Mouse (Mus musculus) lung, postnatal 36 days (tissue): ENCODE measurements around the gene Ube2s.
A peak's percentile ranks its signal among the peaks of the same experiment; 100 is the strongest.
"Not testable (repeated sequence)": the region's sequence is repeated elsewhere in the genome, so short reads cannot be mapped to it uniquely, and the experiment has no call there.

Source experiments
- DNase-seq: peaks from one replicate; pipeline ENCODE4 v3.0.0; 2022; ENCODE audit warnings: mixed read lengths

The Ube2s gene

GRCm38 (mm10) chr7:4812303-4813104, at the start of gene Ube2s:
TSS of gene Ube2s (minus strand) at chr7:4812590.
- DNase-seq = peak; percentile 99

- not testable (repeated sequence) for DNase-seq
Observed at GRCm38 (mm10) chr7:4860926-4861325, 48.5 kb upstream of the Ube2s start.

- DNase-seq = no peak
Observed at GRCm38 (mm10) chr7:4859418-4859978, 47.1 kb upstream of the Ube2s start.

GRCm38 (mm10) chr7:4857321-4857720, 44.9 kb upstream of the Ube2s start:
- no peak for DNase-seq

GRCm38 (mm10) chr7:4856508-4856907, 44.1 kb upstream of the Ube2s start:
- DNase-seq = no peak

GRCm38 (mm10) chr7:4853613-4854012, 41.2 kb upstream of the Ube2s start:
- DNase-seq = no peak

- no peak for DNase-seq
Observed at GRCm38 (mm10) chr7:4851315-4851688, 38.9 kb upstream of the Ube2s start.

- DNase-seq = no peak
Observed at GRCm38 (mm10) chr7:4850621-4851314, 38.4 kb upstream of the Ube2s start.

- DNase-seq = no peak
Observed at GRCm38 (mm10) chr7:4849372-4849771, 37.0 kb upstream of the Ube2s start.

- peak; percentile 83 for DNase-seq
Observed at GRCm38 (mm10) chr7:4844917-4845309, 32.5 kb upstream of the Ube2s start.

GRCm38 (mm10) chr7:4844245-4844916, 32.0 kb upstream of the Ube2s start, which contains the start of gene Shisa7:
TSS of gene Shisa7 (minus strand) at chr7:4844696.
- DNase-seq = no peak

GRCm38 (mm10) chr7:4843604-4844244, 31.3 kb upstream of the Ube2s start:
- DNase-seq = no peak

GRCm38 (mm10) chr7:4842634-4843131, 30.3 kb upstream of the Ube2s start:
- DNase-seq = peak; percentile 35

GRCm38 (mm10) chr7:4842077-4842476, 29.7 kb upstream of the Ube2s start:
- DNase-seq = no peak

GRCm38 (mm10) chr7:4837639-4838038, 25.2 kb upstream of the Ube2s start:
- DNase-seq = no peak

- peak; percentile 80 for DNase-seq
Observed at GRCm38 (mm10) chr7:4836351-4836792, 24.0 kb upstream of the Ube2s start.

- DNase-seq = peak; percentile 75
Observed at GRCm38 (mm10) chr7:4835631-4836327, 23.4 kb upstream of the Ube2s start.

- no peak for DNase-seq
Observed at GRCm38 (mm10) chr7:4830476-4830875, 18.1 kb upstream of the Ube2s start.

- DNase-seq = no peak
Observed at GRCm38 (mm10) chr7:4825365-4825764, 13.0 kb upstream of the Ube2s start.

GRCm38 (mm10) chr7:4822162-4822907, 9.9 kb upstream of the Ube2s start:
- DNase-seq = peak; percentile 30

GRCm38 (mm10) chr7:4821690-4822089, 9.3 kb upstream of the Ube2s start:
- no peak for DNase-seq
